Mouse (Mus musculus): ENCODE measurements around the gene Prn.

Prn gene

GRCm38 (mm10) chr2:132001696-132002334 lies 92.1 kb downstream of the Prn start:
- DNase-seq, result no peak

- no peak for DNase-seq
These were observed 94.2 kb downstream of the Prn start for GRCm38 (mm10) chr2:132003916-132004315.

- DNase-seq, result no peak
These were observed 94.9 kb downstream of the Prn start for GRCm38 (mm10) chr2:132004495-132005136.

- DNase-seq, result no peak
These were observed 95.7 kb downstream of the Prn start for GRCm38 (mm10) chr2:132005445-132005844.

Data from cerebellum, postnatal 25 days (tissue).